Mouse (Mus musculus) neural tube, embryonic 15.5 days (tissue): ENCODE measurements around the gene Bid. TPM values are rescaled to one million over a fixed set of nuclear protein-coding genes. Genes with fewer than 3 reads are reported as not detected.

Source experiments
- ATAC-seq: fragments of 200-750 bp; cut with Nextera tagmentation; 2 replicates; pipeline ENCODE4 v1.8.0; 2017; ENCODE audit warnings: mild to moderate bottlenecking, moderate TSS enrichment, moderate library complexity; ENCODE audit not compliant: low FRiP score
- H3K27ac ChIP-seq: fragments of 300-500 bp; sonication (generic); replicated peaks from 2 replicates; pipeline ENCODE4 v1.5.1; 2015; ENCODE audit warnings: mild to moderate bottlenecking, inconsistent platforms
- H3K27me3 ChIP-seq: fragments of 300-500 bp; sonication (generic); replicated peaks from 2 replicates; pipeline ENCODE4 v1.6.1; 2015; ENCODE audit warnings: inconsistent platforms
- H3K36me3 ChIP-seq: fragments of 300-500 bp; sonication (generic); 2 replicates; pipeline ENCODE4 v1.6.1; 2015; ENCODE audit warnings: inconsistent platforms
- H3K4me1 ChIP-seq: fragments of 300-500 bp; sonication (generic); 2 replicates; pipeline ENCODE4 v1.6.1; 2015; ENCODE audit warnings: inconsistent platforms
- H3K4me2 ChIP-seq: fragments of 300-500 bp; sonication (generic); 2 replicates; pipeline ENCODE4 v1.6.1; 2015; ENCODE audit warnings: inconsistent platforms, mild to moderate bottlenecking, moderate library complexity
- H3K4me3 ChIP-seq: fragments of 300-500 bp; sonication (generic); replicated peaks from 2 replicates; pipeline ENCODE4 v1.5.1; 2015; ENCODE audit warnings: mild to moderate bottlenecking, inconsistent platforms
- H3K9ac ChIP-seq: fragments of 300-500 bp; sonication (generic); replicated peaks from 2 replicates; pipeline ENCODE4 v1.6.1; 2015; ENCODE audit warnings: mild to moderate bottlenecking, inconsistent platforms
- H3K9me3 ChIP-seq: fragments of 300-500 bp; sonication (generic); replicated peaks from 2 replicates; pipeline ENCODE4 v1.6.1; 2016; ENCODE audit warnings: inconsistent platforms
- WGBS: fragments of 180-500 bp; shearing (Covaris S2); methylation state at CpG from one replicate; pipeline ENCODE4 v1.1.7; 2015; ENCODE audit warnings: mixed read lengths; 5-methylcytosine and 5-hydroxymethylcytosine counted together
- polyA plus RNA-seq: library from polyadenylated mRNA; unstranded; fragments of >200 nt; fragmentation: Nextera tagmentation; extraction: Ambion mirVana; gene quantifications from 2 replicates; pipeline ENCODE4 v1.2.1, GENCODE M21; 2015

Bid gene
- 38.7 and 43.0 TPM in 2 replicates for polyA plus RNA-seq

- Histone ChIP-seq H3K9me3 (no peaks in the 10 kb centered on the region), H3K9ac (peak within 1 kb of the TSS; percentile 69), H3K4me2 (peak within 1 kb of the TSS; percentile 90), H3K4me3 (peak within 1 kb of the TSS; percentile 59), H3K27me3 (no peaks in the 10 kb centered on the region), H3K4me1 (peaks cover 17% of the 10 kb centered on the region), H3K27ac (peak within 1 kb of the TSS; percentile 60; the same call in 1 of the 2 replicates), H3K36me3 (no peaks in the 10 kb centered on the region)
- ATAC-seq, result peak; percentile 93
- under 1% methylated on average over 64 of the region's 67 CpGs for WGBS
Observed at GRCm38 (mm10) chr6:120916074-120916971, at the start of gene Bid. Bid (minus strand) TSS chr6:120916853.

- no peak for ATAC-seq
- Histone ChIP-seq H3K9me3 (no peaks in the 10 kb centered on the region), H3K36me3 (peaks cover 38% of the 10 kb centered on the region), H3K9ac (no peak overlapping the region), H3K4me1 (no peaks in the 10 kb centered on the region), H3K4me2 (no peak overlapping the region), H3K27ac (no peak overlapping the region), H3K27me3 (no peaks in the 10 kb centered on the region), H3K4me3 (no peak overlapping the region)
- 85% methylated on average over 13 of the region's 13 CpGs for WGBS
Observed at GRCm38 (mm10) chr6:120965814-120966213, 49.2 kb upstream of the Bid start.

GRCm38 (mm10) chr6:120964179-120964578, 47.5 kb upstream of the Bid start:
- Histone ChIP-seq H3K4me2 (no peak overlapping the region), H3K36me3 (peaks cover 37% of the 10 kb centered on the region), H3K4me1 (no peaks in the 10 kb centered on the region), H3K9me3 (no peaks in the 10 kb centered on the region), H3K27ac (no peak overlapping the region), H3K4me3 (no peak overlapping the region), H3K27me3 (no peaks in the 10 kb centered on the region), H3K9ac (no peak overlapping the region)
- ATAC-seq, result no peak
- WGBS, result 94% methylated on average over 3 of the region's 3 CpGs

- Histone ChIP-seq H3K4me3 (no peak overlapping the region), H3K36me3 (peaks cover 62% of the 10 kb centered on the region), H3K4me1 (no peaks in the 10 kb centered on the region), H3K27ac (no peak overlapping the region), H3K27me3 (no peaks in the 10 kb centered on the region), H3K9ac (no peak overlapping the region), H3K4me2 (no peak overlapping the region), H3K9me3 (no peaks in the 10 kb centered on the region)
- no peak for ATAC-seq
- 93% methylated on average over 9 of the region's 9 CpGs for WGBS
Observed at GRCm38 (mm10) chr6:120960338-120961030, 43.8 kb upstream of the Bid start.

GRCm38 (mm10) chr6:120957331-120957730, 40.7 kb upstream of the Bid start:
- Histone ChIP-seq H3K36me3 (peaks cover 75% of the 10 kb centered on the region), H3K4me3 (no peak overlapping the region), H3K27ac (no peak overlapping the region), H3K9ac (no peak overlapping the region), H3K4me2 (no peak overlapping the region), H3K27me3 (no peaks in the 10 kb centered on the region), H3K4me1 (no peaks in the 10 kb centered on the region), H3K9me3 (no peaks in the 10 kb centered on the region)
- no peak for ATAC-seq
- WGBS, result 81% methylated on average over 4 of the region's 4 CpGs

- H3K4me3 ChIP-seq, result no peak overlapping the region
- 88% methylated on average over 11 of the region's 11 CpGs for WGBS
- no peak overlapping the region for H3K9ac ChIP-seq
- no peaks in the 10 kb centered on the region for H3K4me1 ChIP-seq
- H3K36me3 ChIP-seq, result peaks cover 79% of the 10 kb centered on the region
- no peak for ATAC-seq
- no peaks in the 10 kb centered on the region for H3K9me3 ChIP-seq
- H3K27ac ChIP-seq, result no peak overlapping the region
- no peak overlapping the region for H3K4me2 ChIP-seq
- H3K27me3 ChIP-seq, result no peaks in the 10 kb centered on the region
Observed at GRCm38 (mm10) chr6:120956259-120957161, 39.9 kb upstream of the Bid start.

GRCm38 (mm10) chr6:120955215-120955614, 38.6 kb upstream of the Bid start:
- Histone ChIP-seq H3K36me3 (peaks cover 71% of the 10 kb centered on the region), H3K27ac (no peak overlapping the region), H3K9ac (no peak overlapping the region), H3K9me3 (no peaks in the 10 kb centered on the region), H3K27me3 (no peaks in the 10 kb centered on the region), H3K4me3 (no peak overlapping the region), H3K4me2 (no peak overlapping the region), H3K4me1 (no peaks in the 10 kb centered on the region)
- no peak for ATAC-seq
- 92% methylated on average over 3 of the region's 3 CpGs for WGBS

- Histone ChIP-seq H3K36me3 (peaks cover 72% of the 10 kb centered on the region), H3K27ac (no peak overlapping the region), H3K4me1 (no peaks in the 10 kb centered on the region), H3K9ac (no peak overlapping the region), H3K27me3 (no peaks in the 10 kb centered on the region), H3K9me3 (no peaks in the 10 kb centered on the region), H3K4me2 (no peak overlapping the region), H3K4me3 (no peak overlapping the region)
- 86% methylated on average over 8 of the region's 8 CpGs for whole genome bisulfite sequencing
- no peak for ATAC-seq
Observed at GRCm38 (mm10) chr6:120954241-120954640, 37.6 kb upstream of the Bid start.

- Histone ChIP-seq H3K36me3 (peaks cover 72% of the 10 kb centered on the region), H3K9me3 (no peaks in the 10 kb centered on the region), H3K27ac (no peak overlapping the region), H3K4me3 (no peak overlapping the region), H3K4me1 (no peaks in the 10 kb centered on the region), H3K4me2 (no peak overlapping the region), H3K27me3 (no peaks in the 10 kb centered on the region), H3K9ac (no peak overlapping the region)
- no peak for ATAC-seq
- WGBS, result 92% methylated on average over 6 of the region's 6 CpGs
Observed at GRCm38 (mm10) chr6:120952475-120952874, 35.8 kb upstream of the Bid start.

- Histone ChIP-seq H3K27ac (no peak overlapping the region), H3K4me3 (no peak overlapping the region), H3K4me2 (no peak overlapping the region), H3K4me1 (no peaks in the 10 kb centered on the region), H3K27me3 (no peaks in the 10 kb centered on the region), H3K9me3 (no peaks in the 10 kb centered on the region), H3K36me3 (peaks cover 68% of the 10 kb centered on the region), H3K9ac (no peak overlapping the region)
- WGBS, result 89% methylated on average over 6 of the region's 6 CpGs
- ATAC-seq, result no peak
Observed at GRCm38 (mm10) chr6:120951311-120951710, 34.7 kb upstream of the Bid start.

GRCm38 (mm10) chr6:120945510-120945909, 28.9 kb upstream of the Bid start:
- H3K9me3 ChIP-seq, result no peaks in the 10 kb centered on the region
- ATAC-seq, result no peak
- H3K27me3 ChIP-seq, result no peaks in the 10 kb centered on the region
- peaks cover 57% of the 10 kb centered on the region for H3K36me3 ChIP-seq
- no peak overlapping the region for H3K9ac ChIP-seq
- no peak overlapping the region for H3K27ac ChIP-seq
- H3K4me1 ChIP-seq, result no peaks in the 10 kb centered on the region
- no peak overlapping the region for H3K4me2 ChIP-seq
- 96% methylated on average over 9 of the region's 9 CpGs for WGBS
- H3K4me3 ChIP-seq, result no peak overlapping the region
